Mouse (Mus musculus): ENCODE measurements around the gene Prmt1. TPM values are rescaled to one million over a fixed set of nuclear protein-coding genes. Genes with fewer than 3 reads are reported as not detected.
"Not testable (repeated sequence)": the region's sequence is repeated elsewhere in the genome, so short reads cannot be mapped to it uniquely, and the experiment has no call there.

Prmt1 gene
- polyA plus RNA-seq, 1 experiment from 2014 or later, result 274 TPM

GRCm38 (mm10) chr7:45024281-45025248 is 38.2 kb upstream of the Prmt1 start:
- DNase-seq (ENCODE audit: low spot score) (no peak), ATAC-seq (no peak)
- Histone ChIP-seq H3K9ac (ENCODE audit: low read length) (no peak overlapping the region), H3K27me3 (replicated peaks; ENCODE audit: control insufficient read depth, insufficient read depth, low read length) (no peaks in the 10 kb centered on the region), H3K9me3 (replicated peaks; ENCODE audit: control insufficient read depth, low read length) (no peaks in the 10 kb centered on the region), H3K4me2 (ENCODE audit: low read length) (no peak overlapping the region), H3K27ac (ENCODE audit: low read depth, low read length) (no peak overlapping the region), H3K36me3 (ENCODE audit: control insufficient read depth, insufficient read depth, low read length) (peaks cover 33% of the 10 kb centered on the region), H3K4me3 (ENCODE audit: low read depth, low read length) (no peak overlapping the region), H3K4me1 (ENCODE audit: control insufficient read depth, insufficient read depth, low read length) (no peaks in the 10 kb centered on the region)
- WGBS, result 88% methylated on average over 15 of the region's 15 CpGs

- not testable (repeated sequence) for H3K4me3 ChIP-seq (ENCODE audit: low read depth, low read length); H3K9me3 ChIP-seq (replicated peaks; ENCODE audit: control insufficient read depth, low read length); H3K9ac ChIP-seq (ENCODE audit: low read length); H3K27ac ChIP-seq (ENCODE audit: low read depth, low read length); H3K27me3 ChIP-seq (replicated peaks; ENCODE audit: control insufficient read depth, insufficient read depth, low read length); H3K4me2 ChIP-seq (ENCODE audit: low read length); H3K4me1 ChIP-seq (ENCODE audit: control insufficient read depth, insufficient read depth, low read length); ATAC-seq
- peaks cover 24% of the 10 kb centered on the region for H3K36me3 ChIP-seq (ENCODE audit: control insufficient read depth, insufficient read depth, low read length)
- 86% methylated on average over 5 of the region's 5 CpGs for WGBS
- peak; percentile 38 for DNase-seq (ENCODE audit: low spot score)
These were observed 37.3 kb upstream of the Prmt1 start for GRCm38 (mm10) chr7:45023711-45024110.

- ATAC-seq (no peak), DNase-seq (ENCODE audit: low spot score) (no peak)
- no peaks in the 10 kb centered on the region for H3K27me3 ChIP-seq (replicated peaks; ENCODE audit: control insufficient read depth, insufficient read depth, low read length)
- 76% methylated on average over 9 of the region's 9 CpGs for WGBS
- no peak overlapping the region for H3K4me3 ChIP-seq (ENCODE audit: low read depth, low read length)
- H3K9ac ChIP-seq (ENCODE audit: low read length), result no peak overlapping the region
- H3K4me2 ChIP-seq (ENCODE audit: low read length), result no peak overlapping the region
- H3K9me3 ChIP-seq (replicated peaks; ENCODE audit: control insufficient read depth, low read length), result no peaks in the 10 kb centered on the region
- no peaks in the 10 kb centered on the region for H3K36me3 ChIP-seq (ENCODE audit: control insufficient read depth, insufficient read depth, low read length)
- H3K27ac ChIP-seq (ENCODE audit: low read depth, low read length), result no peak overlapping the region
- H3K4me1 ChIP-seq (ENCODE audit: control insufficient read depth, insufficient read depth, low read length), result peaks cover 6% of the 10 kb centered on the region; the same call in 1 of the 2 replicates
These were observed 33.9 kb upstream of the Prmt1 start for GRCm38 (mm10) chr7:45020225-45020624.

DNA sequence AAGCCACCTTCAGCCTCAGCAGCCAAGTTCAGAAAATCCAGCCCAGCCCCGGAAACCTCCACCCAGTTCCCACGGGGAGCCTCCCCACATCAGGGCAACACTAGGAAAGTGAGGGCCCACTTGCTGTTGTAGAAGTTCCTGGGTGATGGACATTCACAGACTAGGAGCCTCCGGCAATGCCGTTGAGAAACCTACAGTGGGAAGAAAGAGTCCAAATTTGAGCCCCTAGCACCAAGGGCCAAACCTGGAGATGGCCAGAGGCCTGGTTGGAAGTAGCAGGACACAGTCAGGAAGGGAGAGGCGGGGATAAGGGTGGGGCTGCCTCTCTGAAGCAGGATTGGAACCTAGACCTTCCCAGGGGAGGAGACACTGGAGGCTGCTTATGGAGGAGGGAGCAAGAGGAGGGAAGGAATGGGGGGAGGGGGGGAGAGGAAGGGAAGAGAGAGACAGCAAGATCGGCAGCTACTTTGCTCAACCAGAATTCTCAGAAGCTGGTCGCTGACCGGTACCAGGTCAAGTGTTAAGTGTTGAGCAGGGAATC is 32.7 kb upstream of the Prmt1 start:
- 45% methylated on average over 8 of the region's 8 CpGs for WGBS
- Histone ChIP-seq H3K4me1 (ENCODE audit: control insufficient read depth, insufficient read depth, low read length) (peaks cover 14% of the 10 kb centered on the region), H3K27me3 (replicated peaks; ENCODE audit: control insufficient read depth, insufficient read depth, low read length) (no peaks in the 10 kb centered on the region), H3K9ac (ENCODE audit: low read length) (no peak overlapping the region), H3K27ac (ENCODE audit: low read depth, low read length) (no peak overlapping the region), H3K4me2 (ENCODE audit: low read length) (0 out of 2 replicates have a peak overlapping the region, but pooled peaks have one; percentile 12), H3K36me3 (ENCODE audit: control insufficient read depth, insufficient read depth, low read length) (0 out of 2 replicates have a peak, but pooled peaks cover under 1% of the 10 kb centered on the region), H3K9me3 (replicated peaks; ENCODE audit: control insufficient read depth, low read length) (no peaks in the 10 kb centered on the region), H3K4me3 (ENCODE audit: low read depth, low read length) (no peak overlapping the region)
- DNase-seq (ENCODE audit: low spot score), result no peak
- no peak for ATAC-seq

DNA sequence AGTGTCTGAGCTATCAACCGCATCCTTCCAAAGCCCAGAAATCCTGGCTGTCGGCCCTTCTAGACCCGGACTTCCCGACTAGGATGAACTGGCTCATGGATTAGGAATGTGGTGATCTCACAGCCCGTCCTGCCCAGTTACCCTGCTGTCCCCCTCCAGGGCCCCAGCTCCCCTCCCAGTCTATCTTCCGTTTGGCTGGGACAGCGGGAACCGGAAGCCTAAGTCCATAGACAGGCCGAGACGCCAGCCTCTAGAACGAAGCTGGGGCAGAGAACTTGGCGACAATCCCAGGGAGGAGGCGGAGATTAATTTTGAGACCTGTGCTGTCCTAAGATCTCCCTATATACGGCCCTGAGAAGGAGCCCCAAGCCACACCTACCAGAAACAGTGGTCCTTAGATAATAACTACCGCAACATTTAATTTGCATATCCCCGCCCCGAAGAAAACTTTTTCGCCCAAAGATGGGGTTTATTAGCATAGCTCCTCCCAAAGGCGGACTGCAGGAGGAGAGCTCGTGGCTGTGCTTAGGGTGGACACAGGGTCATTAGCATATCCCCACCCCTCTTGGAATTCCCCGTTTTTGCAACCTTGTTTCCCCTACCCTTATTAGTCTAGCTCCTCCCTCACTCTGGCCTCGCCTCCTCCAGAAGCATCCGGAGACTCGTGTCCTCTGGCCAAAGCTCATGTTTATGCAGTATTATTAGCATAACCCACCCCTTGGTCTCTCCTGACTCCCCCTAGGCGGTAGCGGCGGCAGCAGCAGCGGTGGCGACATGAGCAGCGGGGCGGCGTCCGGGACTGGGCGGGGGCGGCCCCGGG is 31.1 kb upstream of the Prmt1 start, which contains the start of gene Rras:
Gene Rras (plus strand): TSS at position 720 of the 820 bp plus-strand sequence.
- WGBS, result under 1% methylated on average over 36 of the region's 36 CpGs
- peaks cover 14% of the 10 kb centered on the region for H3K4me1 ChIP-seq (ENCODE audit: control insufficient read depth, insufficient read depth, low read length)
- peak; percentile 76 for ATAC-seq

GRCm38 (mm10) chr7:45016761-45017160 is 30.4 kb upstream of the Prmt1 start:
- H3K9ac ChIP-seq (ENCODE audit: low read length), result peak overlapping the region; percentile 52

More for the DNA sequence above, 31.1 kb upstream of the Prmt1 start, which contains the start of gene Rras:
- peak; percentile 96 for DNase-seq (ENCODE audit: low spot score)
- Histone ChIP-seq H3K36me3 (ENCODE audit: control insufficient read depth, insufficient read depth, low read length) (peaks cover 15% of the 10 kb centered on the region), H3K9me3 (replicated peaks; ENCODE audit: control insufficient read depth, low read length) (no peaks in the 10 kb centered on the region), H3K4me3 (ENCODE audit: low read depth, low read length) (peak within 1 kb of the TSS; percentile 95), H3K4me2 (ENCODE audit: low read length) (peak within 1 kb of the TSS; percentile 65), H3K27ac (ENCODE audit: low read depth, low read length) (peak within 1 kb of the TSS; percentile 85), H3K9ac (ENCODE audit: low read length) (peak within 1 kb of the TSS; percentile 54), H3K27me3 (replicated peaks; ENCODE audit: control insufficient read depth, insufficient read depth, low read length) (no peaks in the 10 kb centered on the region)

GRCm38 (mm10) chr7:45015957-45016612 is 29.7 kb upstream of the Prmt1 start, which contains the start of gene Scaf1:
Scaf1 (minus strand) TSS chr7:45016363.
- Histone ChIP-seq H3K4me2 (ENCODE audit: low read length) (peak within 1 kb of the TSS; percentile 76), H3K27me3 (replicated peaks; ENCODE audit: control insufficient read depth, insufficient read depth, low read length) (no peaks in the 10 kb centered on the region), H3K4me3 (ENCODE audit: low read depth, low read length) (peak within 1 kb of the TSS; percentile 95), H3K4me1 (ENCODE audit: control insufficient read depth, insufficient read depth, low read length) (peaks cover 14% of the 10 kb centered on the region), H3K9me3 (replicated peaks; ENCODE audit: control insufficient read depth, low read length) (no peaks in the 10 kb centered on the region), H3K27ac (ENCODE audit: low read depth, low read length) (peak within 1 kb of the TSS; percentile 85), H3K9ac (ENCODE audit: low read length) (peak within 1 kb of the TSS; percentile 92), H3K36me3 (ENCODE audit: control insufficient read depth, insufficient read depth, low read length) (peaks cover 29% of the 10 kb centered on the region)
- DNase-seq (ENCODE audit: low spot score) (peak; percentile 100), ATAC-seq (peak; percentile 94)
- 1% methylated on average over 63 of the region's 69 CpGs for WGBS

More at GRCm38 (mm10) chr7:45016761-45017160, 30.4 kb upstream of the Prmt1 start:
- Histone ChIP-seq H3K9me3 (replicated peaks; ENCODE audit: control insufficient read depth, low read length) (no peaks in the 10 kb centered on the region), H3K4me1 (ENCODE audit: control insufficient read depth, insufficient read depth, low read length) (peaks cover 14% of the 10 kb centered on the region), H3K27ac (ENCODE audit: low read depth, low read length) (peak overlapping the region; percentile 85), H3K27me3 (replicated peaks; ENCODE audit: control insufficient read depth, insufficient read depth, low read length) (no peaks in the 10 kb centered on the region), H3K4me2 (ENCODE audit: low read length) (peak overlapping the region; percentile 65), H3K36me3 (ENCODE audit: control insufficient read depth, insufficient read depth, low read length) (peaks cover 22% of the 10 kb centered on the region), H3K4me3 (ENCODE audit: low read depth, low read length) (peak overlapping the region; percentile 95)
- ATAC-seq (0 out of 2 replicates have a peak, but pooled peaks have one; percentile 0), DNase-seq (ENCODE audit: low spot score) (no peak)
- 2% methylated on average over 4 of the region's 4 CpGs for WGBS

Data from forebrain, embryonic 14.5 days (tissue).